Mouse (Mus musculus): ENCODE measurements around the gene Krt27. TPM values are rescaled to one million over a fixed set of nuclear protein-coding genes. Genes with fewer than 3 reads are reported as not detected.

Krt27 gene
- total and polyA plus RNA-seq, 3 experiments, result not detected

GRCm38 (mm10) chr11:99396034-99396433, 45.1 kb upstream of the Krt27 start:
- TF ChIP-seq ELF1 (IDR thresholded peaks at IDR 0.05; ENCODE audit: low read depth, low read length) (no peak), NRF1 (IDR thresholded peaks at IDR 0.05; ENCODE audit: low read depth, low read length) (no peak), TBP (conservative IDR thresholded peaks at IDR 0.05; ENCODE audit: low read depth, low read length) (no peak)
- H3K4me2 ChIP-seq (ENCODE audit: insufficient read depth, low read depth, poor library complexity, severe bottlenecking), result no peak overlapping the region
- no peak overlapping the region for H3K4me3 ChIP-seq (replicated peaks in 1 of 3; ENCODE audit: low read depth in 2 of 3, low read length in 2 of 3, poor library complexity in 1 of 3)
- no peaks in the 10 kb centered on the region for H3K4me1 ChIP-seq (ENCODE audit: control insufficient read depth in 1 of 2, insufficient read depth in 2 of 2)
- peaks cover 45% of the 10 kb centered on the region for H3K27me3 ChIP-seq (replicated peaks)
- no peaks in the 10 kb centered on the region for H3K9me3 ChIP-seq (replicated peaks; ENCODE audit: low read length)
- DNase-seq (ENCODE audit: extremely low read depth), result no peak
- no peak overlapping the region for H3K9ac ChIP-seq (ENCODE audit: insufficient read depth, low read depth)
- no peak overlapping the region for H3K27ac ChIP-seq (ENCODE audit: insufficient read depth, low read depth)
- in situ Hi-C loops (cut with MboI; ENCODE audit: low pct_ligation_motif_present, low pct_unique_long_range_greater_than_20kb, low sequenced_read_pairs) (loop anchor here (25.0 kb wide), 1 partner anchor 891 kb away; no protein-coding TSS in a partner anchor), dilution Hi-C loops (cut with MboI; ENCODE audit: extremely low pct_ligation_motif_present, extremely low pct_unique_long_range_greater_than_20kb, low sequenced_read_pairs) (no loop called here)
- H3K79me2 ChIP-seq (replicated peaks; ENCODE audit: control insufficient read depth, extremely low read depth, insufficient read depth, poor library complexity, severe bottlenecking), result no peaks in the 10 kb centered on the region
- H3K36me3 ChIP-seq (replicated peaks in 1 of 2; ENCODE audit: control insufficient read depth in 1 of 2, insufficient read depth in 1 of 2, low read length in 1 of 2), result peaks cover 3 to 8% of the 10 kb centered on the region in 2 experiments

- dilution Hi-C loops (cut with MboI; ENCODE audit: extremely low pct_ligation_motif_present, extremely low pct_unique_long_range_greater_than_20kb, low sequenced_read_pairs), result no loop called here
- no peak overlapping the region for H3K4me2 ChIP-seq (ENCODE audit: insufficient read depth, low read depth, poor library complexity, severe bottlenecking)
- no peaks in the 10 kb centered on the region for H3K4me1 ChIP-seq (ENCODE audit: control insufficient read depth in 1 of 2, insufficient read depth in 2 of 2)
- no peak overlapping the region for H3K27ac ChIP-seq (ENCODE audit: insufficient read depth, low read depth)
- H3K27me3 ChIP-seq (replicated peaks), result peaks cover 13% of the 10 kb centered on the region
- in situ Hi-C loops (cut with MboI; ENCODE audit: low pct_ligation_motif_present, low pct_unique_long_range_greater_than_20kb, low sequenced_read_pairs), result loop anchor here (25.0 kb wide), 1 partner anchor 895 kb away; no protein-coding TSS in a partner anchor
- no peaks in the 10 kb centered on the region for H3K79me2 ChIP-seq (replicated peaks; ENCODE audit: control insufficient read depth, extremely low read depth, insufficient read depth, poor library complexity, severe bottlenecking)
- DNase-seq (ENCODE audit: extremely low read depth), result no peak
- no peaks in the 10 kb centered on the region for H3K9me3 ChIP-seq (replicated peaks; ENCODE audit: low read length)
- TF ChIP-seq JUN (IDR thresholded peaks at IDR 0.05; ENCODE audit: insufficient read depth, low read depth, low read length) (no peak), GABPA (IDR thresholded peaks at IDR 0.05; ENCODE audit: insufficient replicate concordance, low read depth, low read length) (no peak), MAZ (IDR thresholded peaks at IDR 0.05; ENCODE audit: low read depth, low read length) (no peak), NELFE (IDR thresholded peaks at IDR 0.05; ENCODE audit: low read depth, low read length) (no peak), RAD21 (IDR thresholded peaks at IDR 0.05; ENCODE audit: low read depth, low read length) (no peak), MAX (IDR thresholded peaks at IDR 0.05; ENCODE audit: low read length) (no peak), TBP (conservative IDR thresholded peaks at IDR 0.05; ENCODE audit: low read depth, low read length) (no peak), ZMIZ1 (IDR thresholded peaks at IDR 0.05; ENCODE audit: low read depth, low read length) (no peak), IRF4 (IDR thresholded peaks at IDR 0.05; ENCODE audit: low read depth, low read length) (no peak), SMC3 (IDR thresholded peaks at IDR 0.05; ENCODE audit: low read depth, low read length) (no peak), ZC3H11A (IDR thresholded peaks at IDR 0.05; ENCODE audit: low read depth, low read length) (no peak), HCFC1 (IDR thresholded peaks at IDR 0.05; ENCODE audit: low read depth, low read length) (no peak), E2F4 (IDR thresholded peaks at IDR 0.05; ENCODE audit: insufficient replicate concordance, low read depth, low read length) (no peak), EP300 (IDR thresholded peaks at IDR 0.05; ENCODE audit: low read length) (no peak)
- H3K9ac ChIP-seq (ENCODE audit: insufficient read depth, low read depth), result no peak overlapping the region
- peaks cover 4 to 27% of the 10 kb centered on the region in 2 experiments for H3K36me3 ChIP-seq (replicated peaks in 1 of 2; ENCODE audit: control insufficient read depth in 1 of 2, insufficient read depth in 1 of 2, low read length in 1 of 2)
- H3K4me3 ChIP-seq (replicated peaks in 1 of 3; ENCODE audit: low read depth in 2 of 3, low read length in 2 of 3, poor library complexity in 1 of 3), result no peak overlapping the region
Observed at GRCm38 (mm10) chr11:99392492-99392891, 41.6 kb upstream of the Krt27 start.
